Mouse (Mus musculus) embryo, embryonic 10 days (tissue): Measurements from ENCODE around the gene Itm2b.
A peak's percentile ranks its signal among the peaks of the same experiment; 100 is the strongest.

ENCODE experiments used
- DNase-seq: peaks from one replicate; pipeline ENCODE4 v3.0.0-alpha.2; 2015; ENCODE audit warnings: low spot score

Gene Itm2b

DNA sequence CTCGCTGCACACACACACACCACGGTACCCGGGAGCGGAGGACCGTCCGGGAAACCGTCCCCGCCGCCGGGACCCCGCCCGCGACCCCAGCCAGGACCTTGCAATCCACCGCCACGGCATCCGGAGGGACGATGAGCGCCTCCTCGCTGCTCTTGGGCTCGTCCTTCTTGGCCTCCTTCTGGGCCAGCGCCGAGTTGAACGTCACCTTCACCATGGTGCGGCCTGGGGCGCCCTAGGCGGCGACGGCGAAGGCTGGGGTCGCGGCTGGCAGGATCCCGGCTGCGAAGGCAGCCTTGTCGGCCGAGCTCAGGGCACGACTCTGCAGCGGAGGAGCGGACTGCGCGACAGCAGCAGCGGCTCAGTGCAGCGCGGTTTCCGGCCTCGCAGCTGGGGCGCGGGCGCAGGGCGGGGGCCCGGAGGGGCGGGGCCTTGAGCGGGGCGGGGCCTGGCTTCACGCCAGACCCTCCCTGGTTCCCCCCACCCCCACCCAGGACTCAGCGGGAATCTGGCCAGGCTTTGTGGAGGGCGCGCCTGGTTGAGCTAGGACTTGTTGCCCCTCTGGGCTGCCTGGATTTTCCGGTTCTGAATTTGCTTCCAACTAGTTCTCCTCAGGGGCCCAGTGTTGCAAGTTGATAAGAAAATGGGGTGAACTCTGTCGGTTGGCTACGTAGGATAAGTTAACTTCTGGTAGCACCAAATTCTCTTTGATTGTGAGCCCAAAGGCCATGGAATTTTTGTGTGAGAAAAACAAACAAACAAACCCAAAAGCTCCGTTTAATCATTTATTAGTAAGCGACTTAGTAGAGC is at the start of gene Itm2b:
Gene Itm2b, minus strand, starts transcription at position 377 of the 807 bp plus-strand sequence.
- DNase-seq = peak; percentile 91

- no peak for DNase-seq
Measured at GRCm38 (mm10) chr14:73433487-73433886, 48.4 kb upstream of the Itm2b start.

- DNase-seq = no peak
Measured at GRCm38 (mm10) chr14:73430571-73430970, 45.5 kb upstream of the Itm2b start.

DNA sequence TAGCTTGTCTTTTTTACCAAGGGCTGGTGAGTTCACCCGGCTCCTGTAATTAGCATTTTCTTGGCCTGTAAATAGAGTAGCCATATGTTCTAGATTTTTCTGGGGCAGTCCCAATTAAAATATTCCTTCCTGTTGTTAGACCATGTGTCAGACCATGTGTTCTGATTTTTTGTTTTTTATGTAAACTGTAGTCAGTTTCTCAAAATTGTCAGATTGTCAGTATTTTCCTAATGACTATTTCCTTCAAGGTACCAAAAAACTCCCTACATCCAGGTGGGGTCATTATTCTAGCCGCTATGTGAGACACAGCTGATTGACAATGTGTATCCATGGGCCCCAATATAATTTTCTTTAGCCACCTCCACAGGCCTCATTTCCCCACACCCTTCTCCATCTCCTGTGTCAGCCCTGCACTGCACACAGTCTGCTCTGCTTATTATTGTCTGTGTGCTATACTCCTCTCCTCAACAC is 40.5 kb upstream of the Itm2b start:
- DNase-seq = no peak

GRCm38 (mm10) chr14:73424961-73425360 is 39.9 kb upstream of the Itm2b start:
- DNase-seq = no peak

- no peak for DNase-seq
Measured at GRCm38 (mm10) chr14:73423542-73423941, 38.5 kb upstream of the Itm2b start.

- DNase-seq = no peak
Measured at GRCm38 (mm10) chr14:73422621-73423020, 37.5 kb upstream of the Itm2b start.

GRCm38 (mm10) chr14:73421580-73421979 is 36.5 kb upstream of the Itm2b start:
- DNase-seq = no peak

GRCm38 (mm10) chr14:73420138-73420745 is 35.2 kb upstream of the Itm2b start:
- no peak for DNase-seq

DNA sequence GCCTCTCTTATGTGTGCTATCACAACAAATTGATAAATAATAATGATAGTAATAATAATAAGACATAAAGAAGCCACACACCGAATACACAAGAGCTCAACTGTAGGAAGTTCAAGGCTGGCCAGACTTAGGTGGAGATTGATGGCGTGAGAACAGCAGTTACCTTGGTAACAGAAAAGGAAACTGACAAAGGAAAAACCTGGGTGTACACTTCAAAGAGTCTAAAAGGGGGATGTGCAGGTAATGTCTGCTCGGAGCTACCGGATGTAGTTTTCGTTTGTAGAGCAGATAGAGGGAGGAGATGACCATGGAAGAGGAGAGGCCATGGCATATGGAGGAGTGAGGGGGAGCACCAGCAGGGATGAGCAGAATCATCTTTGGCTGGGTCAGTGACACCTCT is 31.4 kb upstream of the Itm2b start:
- no peak for DNase-seq

DNA sequence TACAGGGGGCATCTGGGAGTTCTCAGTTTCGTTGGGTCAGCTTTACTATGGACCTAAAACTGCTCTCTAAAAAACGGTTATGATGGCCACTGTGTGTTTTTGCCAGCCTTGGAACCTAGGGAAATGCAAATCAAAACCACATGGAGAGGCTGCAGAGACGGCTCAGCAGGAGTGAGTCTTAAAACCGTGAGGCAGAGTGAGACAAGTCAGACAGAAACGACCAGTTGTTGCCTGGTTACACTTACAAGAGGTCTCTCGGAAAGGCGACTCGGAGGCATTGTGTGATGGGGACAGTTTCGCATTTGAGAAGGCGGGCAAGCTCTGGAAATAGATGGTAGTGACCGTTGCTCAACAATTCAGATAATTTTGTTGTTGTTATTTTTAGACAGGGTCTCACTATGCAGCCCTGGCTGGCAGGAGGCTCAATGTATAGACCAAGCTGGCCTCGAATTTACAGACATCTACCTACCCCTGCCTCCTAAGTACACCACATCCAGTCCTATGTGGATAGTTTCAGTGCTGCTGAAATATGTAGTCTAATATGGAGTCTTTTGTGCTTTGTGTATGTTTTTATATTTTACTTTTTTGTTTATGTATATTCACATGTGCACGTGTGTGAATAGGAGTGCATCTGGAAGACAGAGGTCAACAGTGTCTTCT is 30.4 kb upstream of the Itm2b start:
- peak; percentile 76 for DNase-seq

DNA sequence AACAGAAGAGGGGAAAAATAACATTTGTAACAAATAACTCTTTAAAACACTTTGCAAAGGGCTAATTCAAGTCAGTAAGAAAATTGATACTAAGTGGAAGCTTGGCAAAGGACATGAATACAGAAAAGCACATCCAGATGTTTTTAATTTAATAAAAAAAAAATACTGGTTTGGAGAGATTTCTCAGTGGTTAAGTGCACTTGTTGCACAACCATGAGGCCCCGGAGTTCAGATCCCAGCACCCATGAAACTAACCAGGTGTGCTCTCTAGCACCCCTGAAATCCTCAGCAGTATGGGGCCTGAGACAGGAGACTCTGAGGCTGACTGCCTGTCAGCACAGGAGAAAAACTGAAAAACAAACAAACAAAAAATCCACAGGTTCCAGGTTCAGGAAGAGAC is 26.6 kb upstream of the Itm2b start:
- DNase-seq = no peak

GRCm38 (mm10) chr14:73410083-73410482 is 25.0 kb upstream of the Itm2b start:
- DNase-seq = no peak

GRCm38 (mm10) chr14:73408223-73408845 is 23.2 kb upstream of the Itm2b start:
- DNase-seq = no peak

- DNase-seq = no peak
Measured at GRCm38 (mm10) chr14:73404016-73404415, 18.9 kb upstream of the Itm2b start.

DNA sequence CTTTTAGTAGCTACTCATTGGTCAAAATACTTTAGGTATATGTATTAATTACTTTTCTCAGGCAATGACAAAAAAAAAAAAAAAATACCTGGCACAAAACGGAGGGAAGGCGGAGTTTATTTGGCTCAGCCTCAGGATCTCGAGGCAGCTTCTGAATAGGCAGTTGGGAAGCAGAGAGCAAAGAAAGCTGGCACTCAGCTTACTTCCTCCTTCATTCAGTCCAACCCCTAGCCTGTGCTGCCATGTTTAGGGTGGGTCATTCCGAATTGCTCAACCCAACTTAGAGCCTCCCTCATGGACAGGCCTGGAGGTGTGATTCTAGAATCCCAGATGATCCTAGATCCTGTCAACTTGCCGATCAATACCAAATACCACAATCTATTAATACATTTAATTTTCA is 18.3 kb upstream of the Itm2b start:
- DNase-seq = no peak

DNA sequence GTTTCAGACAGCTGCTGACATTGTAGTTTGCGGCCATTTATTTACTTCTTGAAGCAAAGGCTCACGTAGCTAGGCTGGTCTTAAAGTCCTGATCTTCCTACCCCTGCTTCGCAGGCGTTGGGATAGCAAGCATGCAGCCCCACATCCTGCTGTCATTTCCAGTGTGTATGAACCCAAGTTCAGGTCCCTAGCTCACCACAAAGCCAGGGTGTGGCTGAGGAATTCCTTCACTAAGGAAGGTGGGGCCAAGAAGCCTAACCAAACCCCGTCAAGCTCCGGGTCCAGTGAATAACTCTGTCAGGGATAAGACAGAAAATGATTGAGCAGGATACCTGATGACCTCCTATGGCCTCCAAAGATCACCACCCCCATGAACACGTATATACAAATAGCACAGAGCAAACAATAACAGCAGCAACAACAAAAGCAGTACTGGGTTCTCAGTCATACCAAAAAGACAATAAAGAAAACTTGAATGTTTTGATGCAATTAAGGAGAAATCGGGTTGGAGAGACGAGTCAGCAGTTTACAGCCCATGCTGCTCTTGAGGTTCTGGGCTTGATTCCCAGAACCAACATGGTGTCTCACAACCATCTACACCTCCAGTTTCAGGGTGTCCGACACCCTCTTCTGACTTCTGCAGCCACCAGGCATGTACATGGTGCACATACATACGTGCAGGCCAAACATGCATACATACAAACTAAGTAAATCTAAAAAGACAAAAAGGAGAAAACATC is 17.4 kb upstream of the Itm2b start:
- DNase-seq = no peak

GRCm38 (mm10) chr14:73401408-73401807 is 16.3 kb upstream of the Itm2b start:
- DNase-seq = no peak

- DNase-seq = peak; percentile 45
Measured at GRCm38 (mm10) chr14:73399866-73400618, 15.0 kb upstream of the Itm2b start.

DNA sequence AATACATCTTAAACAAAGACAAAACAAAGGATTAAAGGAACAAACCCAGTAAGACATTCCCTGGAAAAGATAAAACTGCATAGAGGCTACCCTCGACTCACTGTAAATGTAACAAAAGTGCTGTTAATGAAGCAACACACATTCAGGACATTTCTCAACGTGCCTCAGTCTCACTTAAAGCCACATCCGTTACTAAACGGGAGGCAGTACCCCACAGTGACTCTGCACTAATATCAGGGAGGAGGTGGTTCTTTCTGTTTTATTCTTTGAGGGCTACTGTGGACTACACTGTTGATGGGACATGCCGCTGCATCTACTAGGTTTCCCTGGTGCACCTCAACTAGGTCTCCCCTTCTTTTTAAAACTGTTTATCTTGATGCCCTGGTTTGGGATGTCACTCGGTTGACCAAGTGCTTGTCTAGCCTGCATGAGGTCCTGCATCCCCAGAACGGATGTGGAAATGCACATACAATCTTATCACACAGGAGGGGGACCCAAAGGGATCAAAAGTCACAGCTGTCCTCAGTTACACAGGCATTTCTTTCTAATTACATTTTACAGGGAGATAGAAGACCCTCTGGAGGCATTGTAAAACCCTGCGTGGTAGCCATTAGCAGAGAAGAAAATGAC is 13.4 kb upstream of the Itm2b start:
- DNase-seq = peak; percentile 29

DNA sequence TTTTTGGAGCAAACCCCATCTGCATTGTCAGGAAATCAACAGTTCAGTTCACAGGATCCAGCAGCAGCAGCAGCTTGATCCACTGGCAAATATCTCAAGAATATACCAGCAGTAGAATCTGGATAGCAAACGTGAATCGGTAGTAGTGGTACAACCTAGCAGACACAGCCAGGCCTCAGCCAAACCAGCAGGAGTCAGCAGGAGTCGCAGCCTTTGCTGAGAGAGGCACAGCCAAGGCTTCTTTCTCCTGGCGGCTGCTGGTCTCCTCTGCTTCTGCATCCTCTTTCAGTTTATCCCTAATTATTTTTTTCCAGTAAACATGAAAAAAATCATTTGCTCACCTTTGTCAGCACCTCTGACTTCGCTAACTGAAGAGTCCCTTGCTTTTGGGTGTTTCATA is 10.7 kb upstream of the Itm2b start:
- DNase-seq = no peak
